ENCODE assay signal across 19 mouse cellular contexts in the genomic region with DNA sequence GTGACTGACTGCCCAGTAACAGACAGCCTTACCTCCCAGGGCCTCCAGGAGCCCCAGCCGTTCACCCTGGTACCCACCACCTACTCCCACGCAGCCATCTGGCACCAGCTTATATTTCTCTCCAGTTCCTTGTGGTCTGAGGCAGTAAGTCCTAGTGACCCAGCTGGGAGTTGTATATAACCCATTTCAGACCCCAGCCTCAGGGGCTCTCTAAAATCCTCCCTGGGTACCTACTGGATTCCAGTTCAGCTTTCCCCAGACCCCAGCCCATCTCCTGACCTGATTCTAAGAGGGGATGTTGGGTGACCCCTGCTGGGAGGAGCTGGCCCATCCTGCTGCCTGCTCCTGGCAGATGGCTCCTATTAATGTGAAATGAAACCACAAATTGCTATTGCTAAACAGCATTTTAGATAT. TPM values are rescaled to one million over a fixed set of nuclear protein-coding genes. Genes with fewer than 3 reads are reported as not detected.
DNase-seq lines count a peak whose midpoint lies in the region; ATAC-seq and TF ChIP-seq lines count a peak whose summit lies in the region.
"Had no signal": no experiment of that assay in that cellular context is flagged by ENCODE, and none has a peak within 500 bp of the region (broad histone marks: within the 10 kb centered on the region; RNA-seq: fewer than 3 reads in every experiment).

No protein-coding gene starts in this region.

- H3K9me3 ChIP-seq in kidney, postnatal 0 days (replicated peaks; ENCODE audit: low read length) = no peaks in the 10 kb centered on the region
- H3K9me3 ChIP-seq in embryonic facial prominence, embryonic 15.5 days (replicated peaks) = no peaks in the 10 kb centered on the region
- H3K9me3 ChIP-seq: forebrain, embryonic 12.5 days; heart, embryonic 13.5 days; limb, embryonic 10.5 days; neural tube, embryonic 13.5 days had no signal

- no peak overlapping the region for H3K4me3 ChIP-seq in kidney, postnatal 0 days (replicated peaks; ENCODE audit: low read depth, low read length)
- H3K4me3 ChIP-seq in kidney, adult 2 months (ENCODE audit: insufficient read depth, low read depth, low read length) = no peak overlapping the region
- no peak overlapping the region for H3K4me3 ChIP-seq in embryonic facial prominence, embryonic 15.5 days (replicated peaks)
- H3K4me3 ChIP-seq: forebrain, embryonic 12.5 days; heart, embryonic 13.5 days; layer of hippocampus, adult 2 months; limb, embryonic 10.5 days; neural tube, embryonic 13.5 days had no signal

- TF ChIP-seq POLR2A in kidney, adult 2 months (IDR thresholded peaks at IDR 0.05; ENCODE audit: low read depth, low read length) = no peak

- TF ChIP-seq CTCF in kidney, postnatal 0 days (IDR thresholded peaks at IDR 0.05; ENCODE audit: low read depth) = no peak
- TF ChIP-seq CTCF in kidney, adult 2 months (conservative IDR thresholded peaks at IDR 0.05; ENCODE audit: insufficient read depth, insufficient read length, low read depth, low read length) = no peak

- WGBS in kidney, postnatal 0 days = 44% methylated on average over 2 of the region's 2 CpGs
- WGBS in kidney, adult 2 months = 52% methylated on average over 2 of the region's 2 CpGs
- 58% methylated on average over 2 of the region's 2 CpGs for whole genome bisulfite sequencing in embryonic facial prominence, embryonic 15.5 days

- no peaks in the 10 kb centered on the region for H3K4me1 ChIP-seq in kidney, postnatal 0 days (replicated peaks; ENCODE audit: insufficient read depth, low read length)
- no peaks in the 10 kb centered on the region for H3K4me1 ChIP-seq in kidney, adult 2 months (ENCODE audit: control insufficient read depth, insufficient read depth, low read length)
- H3K4me1 ChIP-seq in embryonic facial prominence, embryonic 15.5 days = peaks cover 6% of the 10 kb centered on the region; the same call in 1 of the 2 replicates
- H3K4me1 ChIP-seq: forebrain, embryonic 12.5 days; heart, embryonic 13.5 days; neural tube, embryonic 13.5 days had no signal

- no peak overlapping the region for H3K9ac ChIP-seq in kidney, postnatal 0 days (ENCODE audit: low read depth, low read length)
- no peak overlapping the region for H3K9ac ChIP-seq in embryonic facial prominence, embryonic 15.5 days
- H3K9ac ChIP-seq: forebrain, embryonic 12.5 days; heart, embryonic 13.5 days; neural tube, embryonic 13.5 days had no signal

- no peak overlapping the region for H3K4me2 ChIP-seq in kidney, postnatal 0 days (ENCODE audit: low read length)
- no peak overlapping the region for H3K4me2 ChIP-seq in embryonic facial prominence, embryonic 15.5 days (replicated peaks)
- H3K4me2 ChIP-seq: forebrain, embryonic 12.5 days; heart, embryonic 13.5 days; liver, embryonic 11.5 days; neural tube, embryonic 13.5 days had no signal

- peak; percentile 65 for DNase-seq in kidney, postnatal 0 days (ENCODE audit: low spot score)
- no peak for DNase-seq in kidney, adult 2 months
- DNase-seq in cerebellum, adult 11 months = peak; percentile 72
- DNase-seq in cerebellum, adult 8-10 months = peak; percentile 78
- no peak for DNase-seq in spleen, adult 12 weeks (ENCODE audit: low spot score)
- DNase-seq: heart, postnatal 36 days; lung, adult 2 months; lung, postnatal 36 days; right cerebral cortex, postnatal 25 days; thymus, postnatal 25 days had no signal

- no peak overlapping the region for H3K27ac ChIP-seq in kidney, postnatal 0 days
- H3K27ac ChIP-seq in kidney, adult 2 months (ENCODE audit: insufficient read depth, low read depth, low read length) = no peak overlapping the region
- peak overlapping the region; percentile 17; the same call in 1 of the 2 replicates for H3K27ac ChIP-seq in embryonic facial prominence, embryonic 15.5 days (replicated peaks)
- H3K27ac ChIP-seq: forebrain, embryonic 12.5 days; heart, embryonic 13.5 days; layer of hippocampus, adult 2 months; limb, embryonic 10.5 days; neural tube, embryonic 13.5 days; stomach, postnatal 0 days had no signal

- H3K27me3 ChIP-seq in kidney, postnatal 0 days (ENCODE audit: insufficient read depth, low read length) = no peaks in the 10 kb centered on the region
- no peaks in the 10 kb centered on the region for H3K27me3 ChIP-seq in kidney, adult 2 months (replicated peaks; ENCODE audit: control insufficient read depth, insufficient read depth, low read length)
- H3K27me3 ChIP-seq in embryonic facial prominence, embryonic 15.5 days = no peaks in the 10 kb centered on the region
- H3K27me3 ChIP-seq: forebrain, embryonic 12.5 days; heart, embryonic 13.5 days; neural tube, embryonic 13.5 days had no signal

- no peaks in the 10 kb centered on the region for H3K36me3 ChIP-seq in kidney, postnatal 0 days (ENCODE audit: insufficient read depth, low read length)
- H3K36me3 ChIP-seq in kidney, adult 2 months (ENCODE audit: control insufficient read depth, insufficient read depth, low read length) = no peaks in the 10 kb centered on the region
- H3K36me3 ChIP-seq in embryonic facial prominence, embryonic 15.5 days = no peaks in the 10 kb centered on the region
- H3K36me3 ChIP-seq: forebrain, embryonic 12.5 days; heart, embryonic 13.5 days; limb, embryonic 10.5 days; neural tube, embryonic 13.5 days had no signal

- ATAC-seq in kidney, postnatal 0 days (replicated peaks; ENCODE audit: low FRiP score, low read depth) = no peak
- no peak for ATAC-seq in embryonic facial prominence, embryonic 15.5 days (ENCODE audit: insufficient number of reproducible peaks, low FRiP score, low TSS enrichment, low read depth)
- ATAC-seq in inflammation-experienced regulatory T-cells, adult 6 months = no peak

RNA-seq across cellular contexts. Expression of a gene that starts 50.5 kb away (rescaled TPM):
- 35.3 and 36.1 TPM in 2 replicates for polyA plus RNA-seq in kidney, postnatal 0 days (2015; fragmentation: Nextera tagmentation; extraction: Ambion mirVana)
- 10.4 and 13.2 TPM in 2 replicates for polyA plus RNA-seq in kidney, adult 2 months (2012; rRNA removed)
- polyA plus RNA-seq in embryonic facial prominence, embryonic 15.5 days (2015; fragmentation: Nextera tagmentation; extraction: Ambion mirVana) = 47.7 and 49.1 TPM in 2 replicates
- 10 to 100 TPM; 30.3 to 78.4 (median 64.1) TPM for polyA plus RNA-seq in inflammation-experienced regulatory T-cells, adult 6 months (2017; shearing (Covaris generic))

RNA-seq across cellular contexts. Expression of a gene that starts 50.6 kb away (rescaled TPM):
- polyA plus RNA-seq in kidney, postnatal 0 days (2015; fragmentation: Nextera tagmentation; extraction: Ambion mirVana) = 10.1 and 10.9 TPM in 2 replicates
- polyA plus RNA-seq in kidney, adult 2 months (2012; rRNA removed) = 1.6 and 1.9 TPM in 2 replicates
- 23.9 and 24.5 TPM in 2 replicates for polyA plus RNA-seq in embryonic facial prominence, embryonic 15.5 days (2015; fragmentation: Nextera tagmentation; extraction: Ambion mirVana)
- polyA plus RNA-seq in inflammation-experienced regulatory T-cells, adult 6 months (2017; shearing (Covaris generic)) = 10 to 100 TPM; 11.0 to 23.3 (median 18.6) TPM

Comparison
In these comparisons a context has a peak if more than half of its experiments do, and no peak if none do; other contexts are left out.
1. DNase-seq: peak in kidney, postnatal 0 days (single experiment), cerebellum, adult 11 months (single experiment) and cerebellum, adult 8-10 months (single experiment); none in kidney, adult 2 months (single experiment) and spleen, adult 12 weeks (single experiment).